Comparison of ENCODE assay signal across 28 mouse cellular contexts in genomic region chr5:99457291-99457690, GRCm38 (mm10).
"Had no signal": no experiment of that assay in that cellular context is flagged by ENCODE, and none has a peak within 500 bp of the region (broad histone marks: within the 10 kb centered on the region; RNA-seq: fewer than 3 reads in every experiment).

No protein-coding gene starts in this region.

- H3K27ac ChIP-seq: limb, embryonic 10.5 days; limb, embryonic 12.5 days; limb, embryonic 13.5 days; limb, embryonic 15.5 days; liver, embryonic 12.5 days; liver, embryonic 13.5 days; liver, embryonic 14.5 days; liver, embryonic 15.5 days; lung, embryonic 15.5 days; macrophage; midbrain, embryonic 10.5 days; midbrain, embryonic 12.5 days; midbrain, embryonic 13.5 days; midbrain, embryonic 15.5 days; neural tube, embryonic 12.5 days had no signal

- H3K9ac ChIP-seq: limb, embryonic 12.5 days; limb, embryonic 13.5 days; limb, embryonic 15.5 days; liver, embryonic 12.5 days; liver, embryonic 13.5 days; liver, embryonic 14.5 days; liver, embryonic 15.5 days; liver, postnatal 0 days; lung, embryonic 14.5 days; lung, embryonic 15.5 days; midbrain, embryonic 12.5 days; midbrain, embryonic 13.5 days; midbrain, embryonic 15.5 days; neural tube, embryonic 12.5 days had no signal

- H3K36me3 ChIP-seq: limb, embryonic 10.5 days; limb, embryonic 12.5 days; limb, embryonic 13.5 days; limb, embryonic 15.5 days; liver, embryonic 12.5 days; liver, embryonic 13.5 days; liver, embryonic 15.5 days; lung, embryonic 15.5 days; midbrain, embryonic 10.5 days; midbrain, embryonic 12.5 days; midbrain, embryonic 13.5 days; midbrain, embryonic 15.5 days; neural tube, embryonic 12.5 days had no signal

- H3K4me1 ChIP-seq: limb, embryonic 15.5 days; liver, embryonic 12.5 days; liver, embryonic 13.5 days; liver, embryonic 15.5 days; lung, embryonic 15.5 days; neural tube, embryonic 12.5 days had no signal

- H3K27me3 ChIP-seq: limb, embryonic 12.5 days; limb, embryonic 13.5 days; limb, embryonic 15.5 days; liver, embryonic 12.5 days; liver, embryonic 13.5 days; liver, embryonic 15.5 days; lung, embryonic 15.5 days; midbrain, embryonic 15.5 days; neural tube, embryonic 12.5 days had no signal

- DNase-seq: left cerebral cortex, postnatal 4 days; liver; liver, embryonic 13.5 days; liver, postnatal 0 days; lung, adult 18-20 months; lung, adult 2 months; lung, embryonic 14.5 days; lung, postnatal 10 days; lung, postnatal 14 days; lung, postnatal 36 days; lung, postnatal 4 days; midbrain, embryonic 14.5 days had no signal

- H3K4me3 ChIP-seq: limb, embryonic 10.5 days; limb, embryonic 12.5 days; limb, embryonic 13.5 days; limb, embryonic 15.5 days; liver, embryonic 12.5 days; liver, embryonic 13.5 days; liver, embryonic 15.5 days; lung, embryonic 15.5 days; megakaryocyte, embryonic 14.5 days; midbrain, embryonic 10.5 days; midbrain, embryonic 12.5 days; midbrain, embryonic 13.5 days; midbrain, embryonic 15.5 days; myocyte; neural tube, embryonic 12.5 days had no signal
